ENCODE assay signal across 8 mouse cellular contexts in genomic region chr9:120377726-120378125, GRCm38 (mm10).
A peak's percentile ranks its signal among the peaks of the same experiment; 100 is the strongest.
DNase-seq lines count a peak whose midpoint lies in the region; ATAC-seq and TF ChIP-seq lines count a peak whose summit lies in the region.

No protein-coding gene starts in this region.

- no peak for TF ChIP-seq POLR2A in liver, adult 2 months (IDR thresholded peaks at IDR 0.05; ENCODE audit: extremely low read depth, insufficient read depth, low read length)
- TF ChIP-seq POLR2A in small intestine, adult 2 months (IDR thresholded peaks at IDR 0.05; ENCODE audit: low read depth, low read length) = no peak

- no peaks in the 10 kb centered on the region for H3K4me1 ChIP-seq in liver, adult 2 months (ENCODE audit: control insufficient read depth, insufficient read depth, low read length)
- no peaks in the 10 kb centered on the region for H3K4me1 ChIP-seq in liver, embryonic 11.5 days (replicated peaks; ENCODE audit: control insufficient read depth, insufficient read depth, low read length)
- no peaks in the 10 kb centered on the region for H3K4me1 ChIP-seq in lung, embryonic 14.5 days (ENCODE audit: insufficient read depth)
- no peaks in the 10 kb centered on the region for H3K4me1 ChIP-seq in small intestine, adult 2 months (ENCODE audit: control insufficient read depth, insufficient read depth, insufficient read length, low read length)

- H3K27me3 ChIP-seq in liver, adult 2 months (ENCODE audit: control insufficient read depth, insufficient read depth, low read length) = no peaks in the 10 kb centered on the region
- H3K27me3 ChIP-seq in liver, embryonic 11.5 days (replicated peaks; ENCODE audit: control insufficient read depth, insufficient read depth, low read length) = no peaks in the 10 kb centered on the region
- no peaks in the 10 kb centered on the region for H3K27me3 ChIP-seq in lung, embryonic 14.5 days (ENCODE audit: insufficient read depth, low read length)
- no peaks in the 10 kb centered on the region for H3K27me3 ChIP-seq in small intestine, adult 2 months (ENCODE audit: control insufficient read depth, insufficient read depth, low read length)

- H3K4me3 ChIP-seq in liver, adult 2 months (ENCODE audit: insufficient read depth, low read depth, low read length) = no peak overlapping the region
- no peak overlapping the region for H3K4me3 ChIP-seq in liver, embryonic 11.5 days (ENCODE audit: low read depth, low read length)
- H3K4me3 ChIP-seq in lung, embryonic 14.5 days (ENCODE audit: low read depth, low read length) = no peak overlapping the region
- no peak overlapping the region for H3K4me3 ChIP-seq in small intestine, adult 2 months (ENCODE audit: low read depth, low read length)

- no peak overlapping the region for H3K9ac ChIP-seq in liver, adult 2 months (ENCODE audit: low read depth, low read length)
- no peak overlapping the region for H3K9ac ChIP-seq in liver, embryonic 11.5 days (ENCODE audit: low read depth, low read length)
- H3K9ac ChIP-seq in lung, embryonic 14.5 days = no peak overlapping the region

- no peak for ATAC-seq in liver, embryonic 11.5 days (replicated peaks; ENCODE audit: low FRiP score)
- ATAC-seq in lung, embryonic 14.5 days (ENCODE audit: insufficient read depth) = no peak

- no peak overlapping the region for H3K4me2 ChIP-seq in liver, embryonic 11.5 days
- no peak overlapping the region for H3K4me2 ChIP-seq in lung, embryonic 14.5 days

- H3K9me3 ChIP-seq in liver, embryonic 11.5 days (ENCODE audit: control insufficient read depth, low read length) = no peaks in the 10 kb centered on the region
- no peaks in the 10 kb centered on the region for H3K9me3 ChIP-seq in lung, embryonic 14.5 days (ENCODE audit: low read depth, low read length)

- TF ChIP-seq CTCF in liver, adult 2 months (IDR thresholded peaks at IDR 0.05; ENCODE audit: low read depth, low read length) = peak; percentile 73
- peak; percentile 92 for TF ChIP-seq CTCF in lung, embryonic 14.5 days (IDR thresholded peaks at IDR 0.05; ENCODE audit: low read depth)
- peak; percentile 81; the same call in 1 of the 2 replicates for TF ChIP-seq CTCF in small intestine, adult 2 months (IDR thresholded peaks at IDR 0.05; ENCODE audit: extremely low read depth, insufficient read length, insufficient replicate concordance, low read depth, low read length)

- no peaks in the 10 kb centered on the region for H3K36me3 ChIP-seq in liver, adult 2 months (ENCODE audit: control insufficient read depth, insufficient read depth, low read length)
- H3K36me3 ChIP-seq in liver, embryonic 11.5 days (ENCODE audit: control insufficient read depth, insufficient read depth, low read length) = no peaks in the 10 kb centered on the region
- no peaks in the 10 kb centered on the region for H3K36me3 ChIP-seq in lung, embryonic 14.5 days (ENCODE audit: insufficient read depth)
- no peaks in the 10 kb centered on the region for H3K36me3 ChIP-seq in small intestine, adult 2 months (ENCODE audit: control insufficient read depth, insufficient read depth, low read length)

- 24% methylated on average over 11 of the region's 11 CpGs for WGBS in liver, adult 2 months
- 31% methylated on average over 11 of the region's 11 CpGs for WGBS in liver, embryonic 11.5 days
- WGBS in lung, embryonic 14.5 days = 28% methylated on average over 11 of the region's 11 CpGs
- 19% methylated on average over 11 of the region's 11 CpGs for WGBS in small intestine, adult 2 months

- DNase-seq in adrenal gland, adult (ENCODE audit: inconsistent age in 2 of 2, low spot score in 1 of 2) = peak; percentile 29 to 81
- no peak for DNase-seq in adrenal gland, adult 8-10 months
- DNase-seq in liver, adult 2 months (ENCODE audit: extremely low read depth, low read depth, low spot score) = peak; percentile 50
- no peak for DNase-seq in liver, embryonic 11.5 days (ENCODE audit: low spot score)
- DNase-seq in c-Kit-positive CD71-positive TER-119-negative erythroid progenitor cells, embryonic 14.5 days (ENCODE audit: low read depth) = peak; percentile 10
- DNase-seq in gastrocnemius, postnatal 25 days = peak; percentile 28
- DNase-seq in lung, embryonic 14.5 days = peak; percentile 84

- no peaks in the 10 kb centered on the region for H3K79me2 ChIP-seq in liver, adult 2 months (ENCODE audit: control insufficient read depth, insufficient read depth, low read length)

- H3K27ac ChIP-seq in liver, adult 2 months (replicated peaks; ENCODE audit: insufficient read depth, low read depth, low read length) = no peak overlapping the region
- H3K27ac ChIP-seq in liver, embryonic 11.5 days (ENCODE audit: low read depth, low read length) = no peak overlapping the region
- no peak overlapping the region for H3K27ac ChIP-seq in lung, embryonic 14.5 days (ENCODE audit: low read depth)
- H3K27ac ChIP-seq in small intestine, adult 2 months (ENCODE audit: insufficient read depth, low read depth, low read length) = no peak overlapping the region

Comparison
In these comparisons a context has a peak if more than half of its experiments do, and no peak if none do; other contexts are left out.
1. DNase-seq: peak in adrenal gland, adult (2 of 2), liver, adult 2 months (single experiment), c-Kit-positive CD71-positive TER-119-negative erythroid progenitor cells, embryonic 14.5 days (single experiment), gastrocnemius, postnatal 25 days (single experiment) and lung, embryonic 14.5 days (single experiment); none in adrenal gland, adult 8-10 months (single experiment) and liver, embryonic 11.5 days (single experiment).
2. Peak in every context shown above with its lines, with median percentiles within 50 percentile points of each other: CTCF ChIP-seq.